Mouse (Mus musculus): ENCODE data around the gene Gm42878. TPM values are rescaled to one million over a fixed set of nuclear protein-coding genes. Genes with fewer than 3 reads are reported as not detected.

The Gm42878 gene
- polyA plus RNA-seq, 1 experiment from 2014 or later: not detected

DNA sequence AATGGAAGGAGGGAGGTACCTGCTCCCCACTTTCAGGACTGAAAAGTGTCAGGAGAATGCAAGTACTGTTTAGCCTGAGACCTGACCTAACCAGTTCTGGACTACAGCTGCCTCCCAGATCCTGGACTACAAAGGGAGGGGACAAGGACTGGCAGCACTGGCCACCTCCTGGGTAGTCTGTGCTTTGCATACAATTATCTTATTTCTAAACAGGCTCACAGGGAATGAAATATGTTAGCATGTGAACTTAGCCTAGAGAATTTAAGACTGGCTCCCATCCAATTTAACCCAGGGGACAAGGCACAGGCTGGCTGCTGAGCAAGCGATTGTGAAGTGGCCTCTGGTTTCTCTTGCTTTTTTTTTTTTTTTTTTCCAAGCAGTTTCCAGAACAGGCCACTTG lies 25.5 kb upstream of the Gm42878 start:
- no peak overlapping the region for H3K27ac ChIP-seq (ENCODE audit: low read depth, low read length)
- H3K36me3 ChIP-seq (ENCODE audit: control insufficient read depth, insufficient read depth, low read length): no peaks in the 10 kb centered on the region
- H3K9ac ChIP-seq (ENCODE audit: low read depth, low read length): no peak overlapping the region
- peaks cover 5% of the 10 kb centered on the region; the same call in 1 of the 2 replicates for H3K4me1 ChIP-seq (ENCODE audit: control insufficient read depth, insufficient read depth, low read length)
- ATAC-seq (replicated peaks; ENCODE audit: insufficient number of reproducible peaks, low FRiP score, low TSS enrichment): no peak
- H3K9me3 ChIP-seq (replicated peaks; ENCODE audit: control insufficient read depth, low read length): no peaks in the 10 kb centered on the region
- 77% methylated on average over 1 of the region's 1 CpGs for WGBS (ENCODE audit: insufficient replicate concordance)
- H3K4me2 ChIP-seq: no peak overlapping the region
- no peaks in the 10 kb centered on the region for H3K27me3 ChIP-seq (ENCODE audit: control insufficient read depth, insufficient read depth, low read length)
- no peak overlapping the region for H3K4me3 ChIP-seq (ENCODE audit: low read depth, low read length)

DNA sequence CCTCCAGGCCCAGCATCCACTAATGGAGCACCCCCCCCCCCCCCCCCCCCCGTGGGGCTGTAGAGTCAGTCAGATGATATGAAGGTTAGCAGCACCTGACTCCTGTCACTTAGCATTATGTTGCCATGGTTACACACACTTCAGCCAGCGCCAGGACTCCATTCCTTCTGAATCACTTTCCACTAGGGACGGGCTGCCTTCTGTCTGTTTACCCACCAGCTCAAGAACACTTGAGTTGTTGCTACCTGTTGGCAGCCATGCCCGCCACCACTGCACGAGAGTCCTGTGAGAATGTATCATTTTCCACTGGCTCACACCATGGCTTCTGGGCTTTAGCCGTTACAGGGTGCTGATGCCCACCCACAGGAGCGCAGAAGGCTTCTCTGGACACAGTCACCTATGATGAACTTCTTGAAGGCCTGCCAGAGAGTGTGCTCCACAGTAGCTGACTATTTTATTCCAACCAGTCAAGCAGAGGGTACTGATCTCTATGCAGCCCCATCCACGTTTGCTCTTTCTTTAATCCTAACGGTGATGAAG lies 24.7 kb upstream of the Gm42878 start:
- H3K27ac ChIP-seq (ENCODE audit: low read depth, low read length): no peak overlapping the region
- WGBS (ENCODE audit: insufficient replicate concordance): 73% methylated on average over 9 of the region's 9 CpGs
- H3K4me3 ChIP-seq (ENCODE audit: low read depth, low read length): no peak overlapping the region
- H3K4me1 ChIP-seq (ENCODE audit: control insufficient read depth, insufficient read depth, low read length): peaks cover 5% of the 10 kb centered on the region; the same call in 1 of the 2 replicates
- no peak overlapping the region for H3K9ac ChIP-seq (ENCODE audit: low read depth, low read length)
- H3K27me3 ChIP-seq (ENCODE audit: control insufficient read depth, insufficient read depth, low read length): no peaks in the 10 kb centered on the region
- H3K9me3 ChIP-seq (replicated peaks; ENCODE audit: control insufficient read depth, low read length): no peaks in the 10 kb centered on the region
- H3K36me3 ChIP-seq (ENCODE audit: control insufficient read depth, insufficient read depth, low read length): no peaks in the 10 kb centered on the region
- H3K4me2 ChIP-seq: no peak overlapping the region
- ATAC-seq (replicated peaks; ENCODE audit: insufficient number of reproducible peaks, low FRiP score, low TSS enrichment): no peak

DNA sequence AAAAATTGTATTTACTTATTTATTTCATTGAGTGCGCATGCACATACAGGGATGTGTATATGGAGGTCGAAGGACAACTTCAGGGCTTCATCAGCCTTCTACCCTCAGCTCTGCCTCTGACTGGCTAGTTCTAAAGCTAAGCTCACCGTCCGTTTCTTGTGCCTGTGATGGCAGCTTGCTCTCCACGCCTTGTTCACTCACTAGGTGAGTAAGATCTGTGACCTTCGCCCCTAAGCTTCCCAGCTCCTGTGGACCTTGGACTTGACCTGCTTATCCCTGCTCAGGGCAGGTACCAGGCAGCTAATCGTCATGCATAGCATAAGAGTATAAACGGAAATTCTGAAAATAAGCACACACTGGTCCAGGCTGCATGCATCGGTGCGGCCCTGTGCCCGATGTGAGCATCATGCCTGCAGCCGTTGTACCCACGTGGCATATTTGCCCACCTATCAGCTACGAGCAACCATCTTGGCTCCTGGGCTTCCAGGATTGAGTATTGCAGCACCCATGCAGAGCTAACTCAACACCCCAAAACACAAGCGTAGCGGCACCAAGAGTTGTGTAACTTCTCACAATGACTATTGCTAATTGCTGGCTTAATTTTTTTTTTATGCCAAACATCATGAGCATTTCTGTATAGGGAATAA lies 20.9 kb upstream of the Gm42878 start:
- Histone ChIP-seq H3K27me3 (ENCODE audit: control insufficient read depth, insufficient read depth, low read length) (no peaks in the 10 kb centered on the region), H3K4me2 (no peak overlapping the region), H3K4me1 (ENCODE audit: control insufficient read depth, insufficient read depth, low read length) (peaks cover 5% of the 10 kb centered on the region; the same call in 1 of the 2 replicates), H3K27ac (ENCODE audit: low read depth, low read length) (no peak overlapping the region), H3K9me3 (replicated peaks; ENCODE audit: control insufficient read depth, low read length) (no peaks in the 10 kb centered on the region), H3K9ac (ENCODE audit: low read depth, low read length) (no peak overlapping the region), H3K4me3 (ENCODE audit: low read depth, low read length) (no peak overlapping the region), H3K36me3 (ENCODE audit: control insufficient read depth, insufficient read depth, low read length) (no peaks in the 10 kb centered on the region)
- 85% methylated on average over 16 of the region's 16 CpGs for WGBS (ENCODE audit: insufficient replicate concordance)
- no peak for ATAC-seq (replicated peaks; ENCODE audit: insufficient number of reproducible peaks, low FRiP score, low TSS enrichment)

DNA sequence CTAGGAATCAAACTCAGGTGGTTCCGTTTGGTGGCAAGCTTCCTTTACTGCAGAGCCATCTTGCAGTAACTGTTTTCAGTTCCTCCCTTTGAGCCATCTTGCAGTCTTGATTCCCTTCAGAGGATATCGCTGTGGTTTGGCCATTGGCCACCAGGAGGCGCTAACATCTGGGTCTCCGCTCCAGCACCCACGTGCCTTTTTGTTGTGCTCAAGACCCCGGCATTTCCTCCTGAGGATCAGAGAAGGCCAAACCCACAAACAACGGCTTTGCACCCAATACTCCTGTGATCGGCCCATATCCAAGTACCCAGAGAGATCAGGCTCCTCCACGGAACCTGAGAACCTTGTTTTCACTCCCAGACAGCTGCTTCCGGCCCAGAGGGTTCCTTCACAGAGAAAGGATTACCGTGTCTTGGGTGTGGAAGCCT lies 19.2 kb upstream of the Gm42878 start:
- no peak overlapping the region for H3K27ac ChIP-seq (ENCODE audit: low read depth, low read length)
- H3K27me3 ChIP-seq (ENCODE audit: control insufficient read depth, insufficient read depth, low read length): no peaks in the 10 kb centered on the region
- no peak overlapping the region for H3K4me3 ChIP-seq (ENCODE audit: low read depth, low read length)
- ATAC-seq (replicated peaks; ENCODE audit: insufficient number of reproducible peaks, low FRiP score, low TSS enrichment): no peak
- no peaks in the 10 kb centered on the region for H3K9me3 ChIP-seq (replicated peaks; ENCODE audit: control insufficient read depth, low read length)
- H3K4me1 ChIP-seq (ENCODE audit: control insufficient read depth, insufficient read depth, low read length): peaks cover 5% of the 10 kb centered on the region; the same call in 1 of the 2 replicates
- no peaks in the 10 kb centered on the region for H3K36me3 ChIP-seq (ENCODE audit: control insufficient read depth, insufficient read depth, low read length)
- 0 out of 2 replicates have a peak overlapping the region, but pooled peaks have one; percentile 52 for H3K9ac ChIP-seq (ENCODE audit: low read depth, low read length)
- H3K4me2 ChIP-seq: peak overlapping the region; percentile 56
- WGBS (ENCODE audit: insufficient replicate concordance): 9% methylated on average over 11 of the region's 11 CpGs

DNA sequence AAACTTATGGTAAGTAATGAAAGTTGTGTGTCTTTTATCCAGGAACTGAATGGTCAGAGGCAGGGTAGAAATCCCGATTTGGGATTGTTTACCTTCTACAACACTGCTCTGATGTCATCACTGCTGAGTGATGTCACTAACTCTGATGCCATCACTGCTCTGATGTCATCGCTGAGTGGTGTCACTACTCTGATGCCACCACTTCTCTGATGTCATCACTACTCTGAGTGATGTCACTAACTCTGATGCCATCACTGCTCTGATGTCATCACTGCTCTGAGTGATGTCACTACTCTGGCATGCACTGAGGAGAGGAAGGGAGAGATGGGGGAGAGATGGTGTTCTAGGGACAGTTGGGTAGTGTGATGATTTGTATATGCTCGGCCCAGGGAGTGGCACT lies 17.2 kb upstream of the Gm42878 start:
- ATAC-seq (replicated peaks; ENCODE audit: insufficient number of reproducible peaks, low FRiP score, low TSS enrichment): no peak
- no peak overlapping the region for H3K4me3 ChIP-seq (ENCODE audit: low read depth, low read length)
- H3K4me2 ChIP-seq: no peak overlapping the region
- no peaks in the 10 kb centered on the region for H3K36me3 ChIP-seq (ENCODE audit: control insufficient read depth, insufficient read depth, low read length)
- H3K27me3 ChIP-seq (ENCODE audit: control insufficient read depth, insufficient read depth, low read length): no peaks in the 10 kb centered on the region
- H3K9ac ChIP-seq (ENCODE audit: low read depth, low read length): no peak overlapping the region
- H3K4me1 ChIP-seq (ENCODE audit: control insufficient read depth, insufficient read depth, low read length): peaks cover 5% of the 10 kb centered on the region; the same call in 1 of the 2 replicates
- H3K9me3 ChIP-seq (replicated peaks; ENCODE audit: control insufficient read depth, low read length): no peaks in the 10 kb centered on the region
- no peak overlapping the region for H3K27ac ChIP-seq (ENCODE audit: low read depth, low read length)
- WGBS (ENCODE audit: insufficient replicate concordance): 91% methylated on average over 3 of the region's 3 CpGs

DNA sequence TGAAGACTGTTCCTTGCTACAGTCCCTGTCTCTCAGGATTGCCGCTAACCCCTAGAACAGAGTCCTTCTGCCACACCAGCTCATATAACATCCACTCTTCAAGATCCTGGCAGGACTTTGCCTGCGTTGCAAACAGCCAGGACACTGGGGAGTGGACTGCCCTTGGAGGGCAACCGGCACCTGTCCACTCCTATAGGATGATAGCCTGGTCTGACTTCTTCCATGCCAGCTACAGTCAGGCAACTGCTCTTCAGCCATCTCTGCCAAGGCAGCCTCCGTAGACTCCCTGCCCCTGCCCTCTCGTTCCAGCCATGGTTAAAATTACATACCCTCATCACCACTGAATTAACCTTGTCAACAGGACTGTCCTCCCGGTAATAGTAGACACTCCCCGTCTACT lies 3.9 kb upstream of the Gm42878 start:
- H3K4me2 ChIP-seq: no peak overlapping the region

DNA sequence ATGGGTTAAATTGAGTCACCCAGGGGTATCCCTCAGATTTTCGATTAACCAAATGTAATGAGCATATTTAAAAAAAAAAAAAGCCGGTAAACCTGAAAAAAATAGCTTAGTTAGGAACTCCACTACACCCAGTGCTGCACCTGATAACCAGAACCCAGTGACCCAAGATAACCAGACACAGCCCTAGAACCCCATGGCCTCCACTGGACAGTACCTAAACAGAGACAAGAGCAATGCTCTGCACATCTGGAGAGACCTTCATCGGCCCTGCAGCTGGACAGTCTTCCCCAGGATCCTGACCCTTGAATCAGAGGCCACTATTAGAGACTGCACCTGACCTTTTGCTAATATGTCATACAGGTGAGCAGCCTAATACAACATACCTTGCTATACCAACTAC lies 1.8 kb upstream of the Gm42878 start:
- Histone ChIP-seq H3K4me3 (ENCODE audit: low read depth, low read length) (no peak overlapping the region), H3K36me3 (ENCODE audit: control insufficient read depth, insufficient read depth, low read length) (no peaks in the 10 kb centered on the region), H3K27ac (ENCODE audit: low read depth, low read length) (peak overlapping the region; percentile 25; the same call in 1 of the 2 replicates), H3K27me3 (ENCODE audit: control insufficient read depth, insufficient read depth, low read length) (no peaks in the 10 kb centered on the region), H3K9me3 (replicated peaks; ENCODE audit: control insufficient read depth, low read length) (no peaks in the 10 kb centered on the region), H3K4me2 (peak overlapping the region; percentile 93; the same call in 1 of the 2 replicates), H3K4me1 (ENCODE audit: control insufficient read depth, insufficient read depth, low read length) (peaks cover 9% of the 10 kb centered on the region), H3K9ac (ENCODE audit: low read depth, low read length) (no peak overlapping the region)
- 90% methylated on average over 3 of the region's 3 CpGs for WGBS (ENCODE audit: insufficient replicate concordance)
- ATAC-seq (replicated peaks; ENCODE audit: insufficient number of reproducible peaks, low FRiP score, low TSS enrichment): no peak

More for the DNA sequence above, 3.9 kb upstream of the Gm42878 start:
- Histone ChIP-seq H3K9me3 (replicated peaks; ENCODE audit: control insufficient read depth, low read length) (no peaks in the 10 kb centered on the region), H3K4me3 (ENCODE audit: low read depth, low read length) (no peak overlapping the region), H3K27ac (ENCODE audit: low read depth, low read length) (no peak overlapping the region), H3K4me1 (ENCODE audit: control insufficient read depth, insufficient read depth, low read length) (peaks cover 6% of the 10 kb centered on the region), H3K9ac (ENCODE audit: low read depth, low read length) (no peak overlapping the region), H3K27me3 (ENCODE audit: control insufficient read depth, insufficient read depth, low read length) (no peaks in the 10 kb centered on the region), H3K36me3 (ENCODE audit: control insufficient read depth, insufficient read depth, low read length) (no peaks in the 10 kb centered on the region)
- no peak for ATAC-seq (replicated peaks; ENCODE audit: insufficient number of reproducible peaks, low FRiP score, low TSS enrichment)
- 79% methylated on average over 7 of the region's 7 CpGs for WGBS (ENCODE audit: insufficient replicate concordance)

DNA sequence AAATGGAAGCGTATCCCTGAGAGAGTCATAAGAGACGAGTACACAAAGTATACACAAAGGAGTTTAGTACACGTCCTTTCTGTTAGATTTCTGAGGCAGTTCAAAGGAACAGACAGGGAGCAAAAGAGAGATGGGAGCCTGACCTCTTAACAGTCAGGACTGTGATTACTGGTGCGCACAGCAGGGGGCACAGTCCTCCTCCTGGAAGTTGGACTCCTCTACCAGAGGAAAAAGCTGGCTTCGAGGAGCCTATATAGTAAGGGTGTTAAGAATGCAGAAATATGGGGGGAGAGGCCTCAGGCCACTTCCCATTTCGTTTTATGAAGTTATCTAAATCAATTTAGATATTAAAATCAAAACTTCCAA lies 1.2 kb upstream of the Gm42878 start:
- WGBS (ENCODE audit: insufficient replicate concordance): 37% methylated on average over 6 of the region's 6 CpGs
- no peak for ATAC-seq (replicated peaks; ENCODE audit: insufficient number of reproducible peaks, low FRiP score, low TSS enrichment)
- peaks cover 9% of the 10 kb centered on the region for H3K4me1 ChIP-seq (ENCODE audit: control insufficient read depth, insufficient read depth, low read length)

More for the DNA sequence above, 1.2 kb upstream of the Gm42878 start:
- Histone ChIP-seq H3K9ac (ENCODE audit: low read depth, low read length) (peak overlapping the region; percentile 92), H3K36me3 (ENCODE audit: control insufficient read depth, insufficient read depth, low read length) (no peaks in the 10 kb centered on the region), H3K9me3 (replicated peaks; ENCODE audit: control insufficient read depth, low read length) (no peaks in the 10 kb centered on the region), H3K27me3 (ENCODE audit: control insufficient read depth, insufficient read depth, low read length) (no peaks in the 10 kb centered on the region), H3K4me2 (peak overlapping the region; percentile 93), H3K27ac (ENCODE audit: low read depth, low read length) (peak overlapping the region; percentile 91), H3K4me3 (ENCODE audit: low read depth, low read length) (peak overlapping the region; percentile 92)

Data from heart, embryonic 11.5 days (tissue).